Mouse (Mus musculus) heart, adult 2 months (tissue): Measurements from ENCODE around the gene Med17.

ENCODE experiments used
- CTCF ChIP-seq: fragments of 200-600 bp; IDR thresholded peaks from 2 replicates; pipeline ENCODE4 v1.8.1; 2022; ENCODE audit warnings: antibody characterized with exemption, mild to moderate bottlenecking, moderate library complexity
- EP300 ChIP-seq: fragments of 200-500 bp; IDR thresholded peaks from 2 replicates; pipeline ENCODE4 v1.6.1; 2011; ENCODE audit warnings: low read depth, low read length, control low read depth; ENCODE audit not compliant: insufficient read depth
- POLR2A ChIP-seq: fragments of 200-500 bp; IDR thresholded peaks from 2 replicates; pipeline ENCODE4 v1.6.1; 2011; ENCODE audit warnings: mild to moderate bottlenecking, low read depth, low read length, control low read depth; ENCODE audit not compliant: insufficient read depth

GRCm38 (mm10) chr9:15279649-15280490 is at the start of gene Med17:
- TF ChIP-seq CTCF, result peak; percentile 3; the same call in 1 of the 2 replicates
- TF ChIP-seq POLR2A, result peak; percentile 92
- peak; percentile 86 for TF ChIP-seq EP300
